Mouse (Mus musculus) spleen, adult 2 months (tissue): Measurements from ENCODE around the gene Tm9sf4.

Experiments
- CTCF ChIP-seq: fragments of 200-500 bp; IDR thresholded peaks from 2 replicates; pipeline ENCODE4 v1.5.1; 2011; ENCODE audit warnings: mild to moderate bottlenecking, inconsistent platforms; ENCODE audit not compliant: insufficient read depth, insufficient read length, insufficient replicate concordance; ENCODE audit errors: extremely low read depth
- POLR2A ChIP-seq: fragments of 200-500 bp; IDR thresholded peaks from 2 replicates; pipeline ENCODE4 v1.6.1; 2011; ENCODE audit warnings: low read depth, low read length, inconsistent platforms

GRCm38 (mm10) chr2:153168134-153168820 is 7.2 kb downstream of the Tm9sf4 start:
- TF ChIP-seq CTCF (no peak), POLR2A (no peak)
